Mouse (Mus musculus) embryonic fibroblast, embryonic 13.5 days (primary cell): Measurements from ENCODE around the gene Tcf3. TPM values are rescaled to one million over a fixed set of nuclear protein-coding genes. Genes with fewer than 3 reads are reported as not detected.

ENCODE experiments used
- H3K27ac ChIP-seq: 2 replicates; pipeline ENCODE4 v1.5.1; 2012; ENCODE audit warnings: low read length, control low read depth, inconsistent platforms; ENCODE audit not compliant: insufficient read depth
- H3K4me1 ChIP-seq: 2 replicates; pipeline ENCODE4 v1.6.1; 2011; ENCODE audit warnings: low read length; ENCODE audit not compliant: control insufficient read depth, insufficient read depth
- H3K4me3 ChIP-seq: 2 replicates; pipeline ENCODE4 v1.5.1; 2011; ENCODE audit warnings: mild to moderate bottlenecking, control low read depth, low read length; ENCODE audit not compliant: insufficient read depth
- CTCF ChIP-seq: IDR thresholded peaks from 2 replicates; pipeline ENCODE4 v1.5.1; 2011; ENCODE audit warnings: mild to moderate bottlenecking, control low read depth, low read length, moderate library complexity, borderline replicate concordance; ENCODE audit not compliant: insufficient read depth
- POLR2A ChIP-seq: IDR thresholded peaks from 2 replicates; pipeline ENCODE4 v1.6.1; 2011; ENCODE audit warnings: low read depth, mild to moderate bottlenecking, control low read depth, low read length, moderate library complexity
- polyA plus RNA-seq: library from polyadenylated mRNA; stranded (reverse); fragments of >200 nt; gene quantifications from 2 replicates; pipeline ENCODE4 v1.2.4, GENCODE M21; 2011; ENCODE audit warnings: low read depth; ENCODE audit not compliant: missing spikeins, insufficient read length

Tcf3 gene
- polyA plus RNA-seq, 1 experiment, result 72.9 TPM

GRCm38 (mm10) chr10:80367954-80368353 is 65.5 kb downstream of the Tcf3 start:
- Histone ChIP-seq H3K4me1 (no peaks in the 10 kb centered on the region; the same call in 1 of the 2 replicates), H3K27ac (no peak overlapping the region), H3K4me3 (no peak overlapping the region)
- TF ChIP-seq POLR2A (no peak), CTCF (no peak)

GRCm38 (mm10) chr10:80365736-80366135 is 67.7 kb downstream of the Tcf3 start:
- H3K4me3 ChIP-seq, result no peak overlapping the region
- no peaks in the 10 kb centered on the region; the same call in 1 of the 2 replicates for H3K4me1 ChIP-seq
- no peak for TF ChIP-seq POLR2A
- TF ChIP-seq CTCF, result no peak
- H3K27ac ChIP-seq, result no peak overlapping the region

DNA sequence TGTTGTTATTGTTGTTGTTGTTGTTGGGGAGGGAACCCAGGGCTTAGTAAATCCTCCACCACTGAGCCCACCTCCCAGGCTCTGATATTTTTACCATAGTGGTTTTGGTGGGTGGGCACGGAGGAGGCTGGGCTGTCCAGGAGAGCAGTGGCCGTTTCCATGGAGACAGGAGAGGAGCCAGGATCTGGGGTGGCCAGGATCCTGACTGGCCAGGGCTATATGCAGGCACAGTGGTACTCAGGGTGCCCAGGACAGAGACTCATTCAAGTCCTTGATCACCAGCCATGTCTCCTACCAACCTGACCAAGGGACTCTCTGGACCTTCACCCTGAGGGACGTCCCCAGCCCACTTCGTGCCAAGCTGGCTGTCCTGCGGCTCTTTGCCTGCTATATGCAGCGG is 69.7 kb downstream of the Tcf3 start:
- Histone ChIP-seq H3K4me3 (no peak overlapping the region), H3K4me1 (no peaks in the 10 kb centered on the region; the same call in 1 of the 2 replicates), H3K27ac (no peak overlapping the region)
- no peak for TF ChIP-seq CTCF
- TF ChIP-seq POLR2A, result no peak

Other genes with a start within 250 kb of the Tcf3 start
- 24.0 and 29.1 TPM in 2 replicates for gene Mum1, start 207.2 kb downstream of the Tcf3 start, polyA plus RNA-seq
- gene Ndufs7, start 184.5 kb downstream of the Tcf3 start, polyA plus RNA-seq, result 65.5 and 65.7 TPM in 2 replicates
- gene Gamt, start 172.6 kb downstream of the Tcf3 start, polyA plus RNA-seq, result 19.9 and 21.9 TPM in 2 replicates
- gene Dazap1, start 172.2 kb downstream of the Tcf3 start, polyA plus RNA-seq, result 117 and 142 TPM in 2 replicates
- 2,340 and 2,493 TPM in 2 replicates for gene Rps15, start 141.2 kb downstream of the Tcf3 start, polyA plus RNA-seq
- 2.5 and 3.7 TPM in 2 replicates for gene Apc2, start 137.7 kb downstream of the Tcf3 start, polyA plus RNA-seq
- 16.4 and 18.6 TPM in 2 replicates for gene 2310011J03Rik, start 113.1 kb downstream of the Tcf3 start, polyA plus RNA-seq
- gene Pcsk4, start 104.1 kb downstream of the Tcf3 start, polyA plus RNA-seq, result 0.42 and 0.81 TPM in 2 replicates
- gene Reep6, start 103.7 kb downstream of the Tcf3 start, polyA plus RNA-seq, result 1.5 and 1.7 TPM in 2 replicates
- 22.9 and 30.1 TPM in 2 replicates for gene Adamtsl5, start 85.2 kb downstream of the Tcf3 start, polyA plus RNA-seq
- not detected in 2 replicates for gene Plk5, start 77.2 kb downstream of the Tcf3 start, polyA plus RNA-seq
- 39.1 and 40.4 TPM in 2 replicates for gene Mex3d, start 46.0 kb downstream of the Tcf3 start, polyA plus RNA-seq
- gene Mbd3, start 34.1 kb downstream of the Tcf3 start, polyA plus RNA-seq, result 83.3 and 99.1 TPM in 2 replicates
- gene Uqcr11, start 26.8 kb downstream of the Tcf3 start, polyA plus RNA-seq, result 182 and 231 TPM in 2 replicates
- gene Onecut3, start 61.2 kb upstream of the Tcf3 start, polyA plus RNA-seq, result not detected in 2 replicates
- gene Atp8b3, start 105.5 kb upstream of the Tcf3 start, polyA plus RNA-seq, result not detected in 2 replicates
- gene Rexo1, start 127.9 kb upstream of the Tcf3 start, polyA plus RNA-seq, result 19.4 and 21.9 TPM in 2 replicates
- gene Klf16, start 143.7 kb upstream of the Tcf3 start, polyA plus RNA-seq, result 15.5 and 15.9 TPM in 2 replicates
- 42.1 and 58.7 TPM in 2 replicates for gene Abhd17a, start 156.7 kb upstream of the Tcf3 start, polyA plus RNA-seq
- gene Scamp4, start 169.2 kb upstream of the Tcf3 start, polyA plus RNA-seq, result 57.3 and 62.2 TPM in 2 replicates
- 1.4 and 2.9 TPM in 2 replicates for gene Adat3, start 169.2 kb upstream of the Tcf3 start, polyA plus RNA-seq
- gene Gm49322, start 172.4 kb upstream of the Tcf3 start, polyA plus RNA-seq, result 0.63 and 0.91 TPM in 2 replicates
- 92.4 and 105 TPM in 2 replicates for gene Csnk1g2, start 189.2 kb upstream of the Tcf3 start, polyA plus RNA-seq
- gene Btbd2, start 223.4 kb upstream of the Tcf3 start, polyA plus RNA-seq, result 21.2 and 22.1 TPM in 2 replicates
- gene Mknk2, start 244.5 kb upstream of the Tcf3 start, polyA plus RNA-seq, result 32.8 and 39.8 TPM in 2 replicates